Mouse (Mus musculus): ENCODE data around the gene Ctxn2.

DNA sequence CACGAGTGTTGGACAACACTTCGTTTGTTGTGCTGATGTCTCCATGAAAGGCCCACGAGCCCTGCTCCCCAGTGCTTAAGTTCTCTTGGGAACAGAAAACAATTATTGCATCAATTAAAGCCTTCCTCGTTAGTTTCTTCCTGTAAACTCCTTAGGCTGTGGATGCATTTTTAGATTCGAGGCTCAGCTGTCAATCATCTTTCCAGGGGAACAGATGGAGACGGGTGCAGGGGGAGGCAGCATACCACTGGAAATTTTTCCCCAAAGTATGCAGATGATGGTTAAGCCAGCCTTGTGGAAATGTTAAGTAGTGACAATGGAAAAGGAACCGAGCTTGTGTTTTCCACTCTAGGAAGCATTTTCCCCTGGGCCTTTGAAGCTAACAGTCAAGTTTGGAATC lies 60.3 kb downstream of the Ctxn2 start:
- TF ChIP-seq POLR2A (IDR thresholded peaks at IDR 0.05; ENCODE audit: extremely low read depth, insufficient read depth, low read length): no peak
- no peak for TF ChIP-seq CTCF (IDR thresholded peaks at IDR 0.05; ENCODE audit: low read depth, low read length)
